31 mouse cellular contexts compared by ENCODE assay signal in genomic region chr6:21955468-21955867, GRCm38 (mm10). TPM values are rescaled to one million over a fixed set of nuclear protein-coding genes. Genes with fewer than 3 reads are reported as not detected.
DNase-seq lines count a peak whose midpoint lies in the region; ATAC-seq and TF ChIP-seq lines count a peak whose summit lies in the region.
"Had no signal": no experiment of that assay in that cellular context is flagged by ENCODE, and none has a peak within 500 bp of the region (broad histone marks: within the 10 kb centered on the region; RNA-seq: fewer than 3 reads in every experiment).

No protein-coding gene starts in this region.

- H3K4me2 ChIP-seq in liver, embryonic 14.5 days (ENCODE audit: low read depth): no peak overlapping the region
- no peak overlapping the region for H3K4me2 ChIP-seq in liver, embryonic 11.5 days
- H3K4me2 ChIP-seq in forebrain, embryonic 12.5 days: no peak overlapping the region
- H3K4me2 ChIP-seq: embryonic facial prominence, embryonic 15.5 days; heart, embryonic 11.5 days; intestine, embryonic 15.5 days; limb, embryonic 12.5 days; midbrain, embryonic 11.5 days; neural tube, embryonic 12.5 days had no signal

- no peak overlapping the region for H3K4me3 ChIP-seq in liver, embryonic 14.5 days (ENCODE audit: insufficient read depth in 1 of 2, low read depth in 2 of 2, low read length in 2 of 2)
- H3K4me3 ChIP-seq in liver, embryonic 11.5 days (ENCODE audit: low read depth, low read length): no peak overlapping the region
- H3K4me3 ChIP-seq in forebrain, embryonic 12.5 days (replicated peaks): no peak overlapping the region
- H3K4me3 ChIP-seq: embryonic facial prominence, embryonic 10.5 days; embryonic facial prominence, embryonic 15.5 days; hindbrain, embryonic 10.5 days; intestine, embryonic 15.5 days; limb, embryonic 12.5 days; myocyte; neural tube, embryonic 12.5 days had no signal

- no peaks in the 10 kb centered on the region for H3K9me3 ChIP-seq in liver, embryonic 14.5 days (ENCODE audit: control insufficient read depth, low read length)
- no peaks in the 10 kb centered on the region for H3K9me3 ChIP-seq in liver, embryonic 11.5 days (ENCODE audit: control insufficient read depth, low read length)
- no peaks in the 10 kb centered on the region for H3K9me3 ChIP-seq in forebrain, embryonic 12.5 days
- H3K9me3 ChIP-seq: embryonic facial prominence, embryonic 10.5 days; embryonic facial prominence, embryonic 15.5 days; hindbrain, embryonic 10.5 days; intestine, embryonic 15.5 days; limb, embryonic 12.5 days; neural tube, embryonic 12.5 days had no signal

- 0 out of 2 replicates have a peak, but pooled peaks have one; percentile 21 for ATAC-seq in liver, embryonic 14.5 days (ENCODE audit: insufficient read depth)
- no peak for ATAC-seq in liver, embryonic 11.5 days (replicated peaks; ENCODE audit: low FRiP score)
- 0 out of 2 replicates have a peak, but pooled peaks have one; percentile 16 for ATAC-seq in erythroblast, adult 5-6 weeks (replicated peaks; ENCODE audit: low FRiP score, poor library complexity, severe bottlenecking)
- peak; percentile 58 for ATAC-seq in megakaryocyte, adult 5-6 weeks (ENCODE audit: poor library complexity, severe bottlenecking)
- peak; percentile 66 for ATAC-seq in neutrophil, adult 5-6 weeks (ENCODE audit: extremely low read depth, insufficient number of reproducible peaks, low FRiP score, poor library complexity, severe bottlenecking)
- no peak for ATAC-seq in forebrain, embryonic 12.5 days (ENCODE audit: low FRiP score)
- ATAC-seq: activated CD4-positive, CD25-positive, alpha-beta regulatory T cell, adult 4 months; CD4-positive, CD25-positive, alpha-beta regulatory T cell, adult 4 months; forebrain, embryonic 14.5 days; hindbrain, postnatal 0 days; midbrain, embryonic 16.5 days had no signal

- no peaks in the 10 kb centered on the region for H3K27me3 ChIP-seq in liver, embryonic 14.5 days (ENCODE audit: control insufficient read depth, insufficient read depth, low read length)
- H3K27me3 ChIP-seq in liver, embryonic 11.5 days (replicated peaks; ENCODE audit: control insufficient read depth, insufficient read depth, low read length): no peaks in the 10 kb centered on the region
- H3K27me3 ChIP-seq in forebrain, embryonic 12.5 days: no peaks in the 10 kb centered on the region
- H3K27me3 ChIP-seq: embryonic facial prominence, embryonic 15.5 days; intestine, embryonic 15.5 days; limb, embryonic 12.5 days; neural tube, embryonic 12.5 days had no signal

- H3K9ac ChIP-seq in liver, embryonic 14.5 days (replicated peaks): no peak overlapping the region
- H3K9ac ChIP-seq in liver, embryonic 11.5 days (ENCODE audit: low read depth, low read length): no peak overlapping the region
- no peak overlapping the region for H3K9ac ChIP-seq in forebrain, embryonic 12.5 days
- H3K9ac ChIP-seq: embryonic facial prominence, embryonic 15.5 days; intestine, embryonic 15.5 days; limb, embryonic 12.5 days; neural tube, embryonic 12.5 days had no signal

- peaks cover 2 to 7% of the 10 kb centered on the region in 2 experiments; a peak in 3 of 4 replicates for H3K4me1 ChIP-seq in liver, embryonic 14.5 days (replicated peaks; ENCODE audit: control insufficient read depth in 2 of 2, insufficient read depth in 2 of 2, low read length in 1 of 2)
- H3K4me1 ChIP-seq in liver, embryonic 11.5 days (replicated peaks; ENCODE audit: control insufficient read depth, insufficient read depth, low read length): peaks cover under 1% of the 10 kb centered on the region; the same call in 1 of the 2 replicates
- H3K4me1 ChIP-seq in forebrain, embryonic 12.5 days: peaks cover 5% of the 10 kb centered on the region

- no peak for TF ChIP-seq CTCF in liver, embryonic 14.5 days (IDR thresholded peaks at IDR 0.05; ENCODE audit: low read depth)

- H3K27ac ChIP-seq in liver, embryonic 14.5 days: no peak overlapping the region
- H3K27ac ChIP-seq in liver, embryonic 11.5 days (ENCODE audit: low read depth, low read length): no peak overlapping the region
- H3K27ac ChIP-seq in forebrain, embryonic 12.5 days: no peak overlapping the region
- H3K27ac ChIP-seq: embryonic facial prominence, embryonic 10.5 days; embryonic facial prominence, embryonic 15.5 days; hindbrain, embryonic 10.5 days; hindbrain, postnatal 0 days; intestine, embryonic 15.5 days; kidney, postnatal 0 days; limb, embryonic 12.5 days; neural tube, embryonic 12.5 days had no signal

- 70% methylated on average over 4 of the region's 4 CpGs for WGBS in liver, embryonic 14.5 days (ENCODE audit: insufficient replicate concordance)
- 82% methylated on average over 4 of the region's 4 CpGs for WGBS in liver, embryonic 11.5 days
- WGBS in forebrain, embryonic 12.5 days: 88% methylated on average over 4 of the region's 4 CpGs

- peaks cover 3% of the 10 kb centered on the region for H3K36me3 ChIP-seq in liver, embryonic 14.5 days (replicated peaks; ENCODE audit: control insufficient read depth, insufficient read depth, low read depth)
- H3K36me3 ChIP-seq in liver, embryonic 11.5 days (ENCODE audit: control insufficient read depth, insufficient read depth, low read length): peaks cover 8% of the 10 kb centered on the region; the same call in 1 of the 2 replicates
- H3K36me3 ChIP-seq in forebrain, embryonic 12.5 days (replicated peaks): peaks cover 42% of the 10 kb centered on the region

- no peak for TF ChIP-seq EP300 in liver, embryonic 14.5 days (IDR thresholded peaks at IDR 0.05; ENCODE audit: low read depth)

- no peak for DNase-seq in liver, embryonic 14.5 days (ENCODE audit: low read depth in 3 of 3, low spot score in 3 of 3)
- no peak for DNase-seq in liver, embryonic 11.5 days (ENCODE audit: low spot score)
- DNase-seq in layer of hippocampus, postnatal 36 days: no peak
- DNase-seq in right cerebral cortex, postnatal 10 days (ENCODE audit: low spot score in 2 of 2): no peak
- DNase-seq: adrenal gland, adult 2 months; adrenal gland, postnatal 36 days; cerebellum, adult 2 months; cerebellum, postnatal 14 days; gastrocnemius, postnatal 14 days; kidney, adult 2 months; lung, postnatal 36 days; thymus, postnatal 14 days had no signal

RNA-seq across cellular contexts. Expression of gene Ing3, which starts 6.1 kb away (rescaled TPM):
- 3.6 and 5.5 TPM in 2 replicates for polyA plus RNA-seq in liver, embryonic 14.5 days (2012; rRNA removed)
- 16.1 and 16.6 TPM in 2 replicates for polyA plus RNA-seq in liver, embryonic 14.5 days (2014; fragmentation: Nextera tagmentation; extraction: Ambion mirVana)
- 28.4 and 29.2 TPM in 2 replicates for polyA plus RNA-seq in liver, embryonic 11.5 days (2014; fragmentation: Nextera tagmentation; extraction: Ambion mirVana)
- total RNA-seq in erythroblast, adult 5-6 weeks (2015; ENCODE audit: low replicate concordance): 14.8 and 19.6 TPM in 2 replicates
- 18.8 and 32.6 TPM in 2 replicates for total RNA-seq in erythroblast, adult 5-6 weeks (2017; ENCODE audit: low replicate concordance)
- 45.5 and 57.5 TPM in 2 replicates for total RNA-seq in megakaryocyte, adult 5-6 weeks (2015)
- 50.6 and 51.9 TPM in 2 replicates for total RNA-seq in megakaryocyte, adult 5-6 weeks (2017)
- 52.4 and 74.4 TPM in 2 replicates for total RNA-seq in neutrophil, adult 5-6 weeks (2017)
- 10 to 100 TPM; 29.3 to 31.8 TPM for total RNA-seq in layer of hippocampus, postnatal 36 days (2021)
- polyA plus RNA-seq in forebrain, embryonic 12.5 days (2016; fragmentation: Nextera tagmentation; extraction: Ambion mirVana): 61.0 and 66.5 TPM in 2 replicates

RNA-seq across cellular contexts. Expression of gene Cped1, which starts 30.2 kb away (rescaled TPM):
- 1.2 and 1.8 TPM in 2 replicates for polyA plus RNA-seq in liver, embryonic 14.5 days (2012; rRNA removed)
- polyA plus RNA-seq in liver, embryonic 14.5 days (2014; fragmentation: Nextera tagmentation; extraction: Ambion mirVana): 2.5 and 3.3 TPM in 2 replicates
- 6.9 TPM in 2 replicates for polyA plus RNA-seq in liver, embryonic 11.5 days (2014; fragmentation: Nextera tagmentation; extraction: Ambion mirVana)
- total RNA-seq in erythroblast, adult 5-6 weeks (2015; ENCODE audit: low replicate concordance): not detected in 2 replicates
- 0.68 and 0.70 TPM in 2 replicates for total RNA-seq in erythroblast, adult 5-6 weeks (2017; ENCODE audit: low replicate concordance)
- total RNA-seq in megakaryocyte, adult 5-6 weeks (2015): 0.22 and 1.3 TPM in 2 replicates
- 0.99 and 1.3 TPM in 2 replicates for total RNA-seq in megakaryocyte, adult 5-6 weeks (2017)
- 1.0 and 1.7 TPM in 2 replicates for total RNA-seq in neutrophil, adult 5-6 weeks (2017)
- total RNA-seq in layer of hippocampus, postnatal 36 days (2021): 1 to 10 TPM; 1.7 to 2.1 TPM
- polyA plus RNA-seq in forebrain, embryonic 12.5 days (2016; fragmentation: Nextera tagmentation; extraction: Ambion mirVana): 9.4 and 12.0 TPM in 2 replicates

Comparison
In these comparisons a context has a peak if more than half of its experiments do, and no peak if none do; other contexts are left out.
1. ATAC-seq: peak in liver, embryonic 14.5 days (single experiment), erythroblast, adult 5-6 weeks (single experiment), megakaryocyte, adult 5-6 weeks (single experiment) and neutrophil, adult 5-6 weeks (single experiment); none in liver, embryonic 11.5 days (single experiment) and forebrain, embryonic 12.5 days (single experiment).